Mouse (Mus musculus) CD8-positive naive resting alpha-beta T cell, adult 57 days (primary cell): ENCODE measurements around the gene Gm21834. TPM values are rescaled to one million over a fixed set of nuclear protein-coding genes. Genes with fewer than 3 reads are reported as not detected.

ENCODE experiments used
- total RNA-seq: library from RNA; stranded (reverse); gene quantifications from one replicate; pipeline ENCODE4 v1.2.4, GENCODE M21; 2023

Gene Gm21834
- not detected for total RNA-seq

GRCm38 (mm10) chr17:57742119-57742518 is at the start of gene Gm21834:
Gene Gm21834 (minus strand): TSS chr17:57742219.

GRCm38 (mm10) chr17:57768622-57769610 is 26.9 kb upstream of the Gm21834 start, which contains the start of gene Cntnap5c:
Gene Cntnap5c (plus strand): TSS chr17:57769570.

Other genes with a start within 250 kb of the Gm21834 start
- not detected for gene Vmn2r120, start 196.7 kb downstream of the Gm21834 start, total RNA-seq
- gene Cntnap5c, start 27.4 kb upstream of the Gm21834 start, total RNA-seq = not detected